22 mouse cellular contexts compared by ENCODE assay signal in genomic region chr5:17006807-17007522, GRCm38 (mm10).
DNase-seq lines count a peak whose midpoint lies in the region; ATAC-seq lines count a peak whose summit lies in the region.
"Had no signal": no experiment of that assay in that cellular context is flagged by ENCODE, and none has a peak within 500 bp of the region (broad histone marks: within the 10 kb centered on the region; RNA-seq: fewer than 3 reads in every experiment).

No protein-coding gene starts in this region.

- 41% methylated on average over 3 of the region's 3 CpGs for WGBS in embryonic facial prominence, embryonic 14.5 days
- WGBS in embryonic facial prominence, embryonic 10.5 days = 71% methylated on average over 3 of the region's 3 CpGs
- 62% methylated on average over 3 of the region's 3 CpGs for WGBS in midbrain, embryonic 11.5 days
- WGBS in midbrain, embryonic 15.5 days = 71% methylated on average over 3 of the region's 3 CpGs
- WGBS in heart, embryonic 12.5 days = 52% methylated on average over 3 of the region's 3 CpGs

- no peak overlapping the region for H3K4me3 ChIP-seq in embryonic facial prominence, embryonic 14.5 days (ENCODE audit: low read depth, low read length)
- no peak overlapping the region for H3K4me3 ChIP-seq in embryonic facial prominence, embryonic 10.5 days
- no peak overlapping the region for H3K4me3 ChIP-seq in midbrain, embryonic 11.5 days (ENCODE audit: low read depth, low read length)
- H3K4me3 ChIP-seq in midbrain, embryonic 15.5 days = no peak overlapping the region
- no peak overlapping the region for H3K4me3 ChIP-seq in heart, embryonic 12.5 days
- H3K4me3 ChIP-seq: embryonic facial prominence, embryonic 13.5 days; gastrocnemius, adult 2 months; hindbrain, embryonic 10.5 days; neural tube, embryonic 13.5 days had no signal

- no peak for ATAC-seq in embryonic facial prominence, embryonic 14.5 days (ENCODE audit: low read depth)
- ATAC-seq in midbrain, embryonic 11.5 days (ENCODE audit: low FRiP score) = no peak
- ATAC-seq in midbrain, embryonic 15.5 days (replicated peaks) = no peak
- no peak for ATAC-seq in heart, embryonic 12.5 days (ENCODE audit: insufficient number of reproducible peaks, low FRiP score)
- ATAC-seq: forebrain, embryonic 16.5 days; hindbrain, postnatal 0 days; intestine, embryonic 16.5 days had no signal

- no peaks in the 10 kb centered on the region for H3K27me3 ChIP-seq in embryonic facial prominence, embryonic 14.5 days (replicated peaks; ENCODE audit: control insufficient read depth, insufficient read depth, low read length)
- H3K27me3 ChIP-seq in embryonic facial prominence, embryonic 10.5 days (replicated peaks; ENCODE audit: low read depth, poor library complexity, severe bottlenecking) = no peaks in the 10 kb centered on the region
- no peaks in the 10 kb centered on the region for H3K27me3 ChIP-seq in midbrain, embryonic 11.5 days (ENCODE audit: control insufficient read depth, insufficient read depth, low read length)
- no peaks in the 10 kb centered on the region for H3K27me3 ChIP-seq in midbrain, embryonic 15.5 days (replicated peaks)
- no peaks in the 10 kb centered on the region for H3K27me3 ChIP-seq in heart, embryonic 12.5 days (replicated peaks)
- H3K27me3 ChIP-seq: embryonic facial prominence, embryonic 13.5 days; neural tube, embryonic 13.5 days had no signal

- no peak overlapping the region for H3K27ac ChIP-seq in embryonic facial prominence, embryonic 14.5 days (replicated peaks; ENCODE audit: low read depth, low read length)
- no peak overlapping the region for H3K27ac ChIP-seq in embryonic facial prominence, embryonic 10.5 days (replicated peaks)
- H3K27ac ChIP-seq in midbrain, embryonic 11.5 days (ENCODE audit: low read depth, low read length) = no peak overlapping the region
- no peak overlapping the region for H3K27ac ChIP-seq in midbrain, embryonic 15.5 days
- no peak overlapping the region for H3K27ac ChIP-seq in heart, embryonic 12.5 days (ENCODE audit: poor library complexity, severe bottlenecking)
- H3K27ac ChIP-seq: embryonic facial prominence, embryonic 13.5 days; gastrocnemius, adult 2 months; hindbrain, embryonic 10.5 days; hindbrain, postnatal 0 days; neural tube, embryonic 13.5 days had no signal

- H3K36me3 ChIP-seq in embryonic facial prominence, embryonic 14.5 days (ENCODE audit: control insufficient read depth, insufficient read depth, low read length) = no peaks in the 10 kb centered on the region
- no peaks in the 10 kb centered on the region for H3K36me3 ChIP-seq in embryonic facial prominence, embryonic 10.5 days (replicated peaks)
- no peaks in the 10 kb centered on the region for H3K36me3 ChIP-seq in midbrain, embryonic 11.5 days (ENCODE audit: control insufficient read depth, insufficient read depth, low read length)
- H3K36me3 ChIP-seq in midbrain, embryonic 15.5 days (replicated peaks) = no peaks in the 10 kb centered on the region
- no peaks in the 10 kb centered on the region for H3K36me3 ChIP-seq in heart, embryonic 12.5 days
- H3K36me3 ChIP-seq: embryonic facial prominence, embryonic 13.5 days; hindbrain, embryonic 10.5 days; neural tube, embryonic 13.5 days had no signal

- no peak overlapping the region for H3K9ac ChIP-seq in embryonic facial prominence, embryonic 14.5 days (ENCODE audit: low read depth, low read length)
- no peak overlapping the region for H3K9ac ChIP-seq in midbrain, embryonic 11.5 days (ENCODE audit: low read length)
- H3K9ac ChIP-seq in midbrain, embryonic 15.5 days = no peak overlapping the region
- H3K9ac ChIP-seq in heart, embryonic 12.5 days = no peak overlapping the region
- H3K9ac ChIP-seq: embryonic facial prominence, embryonic 13.5 days; neural tube, embryonic 13.5 days had no signal

- DNase-seq in embryonic facial prominence, embryonic 14.5 days (ENCODE audit: low spot score) = peak; percentile 64
- DNase-seq in embryonic facial prominence, embryonic 10.5 days (ENCODE audit: low spot score) = no peak
- DNase-seq in midbrain, embryonic 11.5 days (ENCODE audit: low spot score, missing footprints) = peak; percentile 78
- DNase-seq in forelimb bud, embryonic 11.5 days (ENCODE audit: low read depth, low spot score) = peak; percentile 12
- peak; percentile 23 for DNase-seq in telencephalon, adult 2 months (ENCODE audit: low read depth, low spot score)
- no peak for DNase-seq in layer of hippocampus, adult 9-10 months (ENCODE audit: low spot score)
- DNase-seq: adrenal gland, postnatal 14 days; cerebellum, adult 8-10 months; cerebellum, postnatal 36 days; gastrocnemius, adult 2 months; kidney, adult 9 months; kidney, postnatal 25 days; left cerebral cortex, postnatal 4 days; midbrain, embryonic 14.5 days had no signal

- no peaks in the 10 kb centered on the region for H3K4me1 ChIP-seq in embryonic facial prominence, embryonic 14.5 days (ENCODE audit: control insufficient read depth, insufficient read depth, low read length)
- no peaks in the 10 kb centered on the region for H3K4me1 ChIP-seq in embryonic facial prominence, embryonic 10.5 days
- H3K4me1 ChIP-seq in midbrain, embryonic 11.5 days (ENCODE audit: control insufficient read depth, insufficient read depth, low read length) = no peaks in the 10 kb centered on the region
- no peaks in the 10 kb centered on the region for H3K4me1 ChIP-seq in midbrain, embryonic 15.5 days
- no peaks in the 10 kb centered on the region for H3K4me1 ChIP-seq in heart, embryonic 12.5 days (replicated peaks)
- H3K4me1 ChIP-seq: embryonic facial prominence, embryonic 13.5 days; hindbrain, embryonic 10.5 days; neural tube, embryonic 13.5 days had no signal

- H3K9me3 ChIP-seq in embryonic facial prominence, embryonic 14.5 days (ENCODE audit: control insufficient read depth, low read length) = no peaks in the 10 kb centered on the region
- H3K9me3 ChIP-seq in embryonic facial prominence, embryonic 10.5 days = no peaks in the 10 kb centered on the region
- H3K9me3 ChIP-seq in midbrain, embryonic 11.5 days (ENCODE audit: control insufficient read depth, low read length) = no peaks in the 10 kb centered on the region
- no peaks in the 10 kb centered on the region for H3K9me3 ChIP-seq in midbrain, embryonic 15.5 days
- H3K9me3 ChIP-seq in heart, embryonic 12.5 days (replicated peaks) = no peaks in the 10 kb centered on the region
- H3K9me3 ChIP-seq: embryonic facial prominence, embryonic 13.5 days; hindbrain, embryonic 10.5 days; neural tube, embryonic 13.5 days had no signal

- no peak overlapping the region for H3K4me2 ChIP-seq in embryonic facial prominence, embryonic 14.5 days (ENCODE audit: low read depth, low read length)
- H3K4me2 ChIP-seq in midbrain, embryonic 11.5 days = no peak overlapping the region
- no peak overlapping the region for H3K4me2 ChIP-seq in midbrain, embryonic 15.5 days
- H3K4me2 ChIP-seq in heart, embryonic 12.5 days = no peak overlapping the region
- H3K4me2 ChIP-seq: embryonic facial prominence, embryonic 13.5 days; neural tube, embryonic 13.5 days had no signal

Comparison
In these comparisons a context has a peak if more than half of its experiments do, and no peak if none do; other contexts are left out.
1. DNase-seq: peak in embryonic facial prominence, embryonic 14.5 days (single experiment), midbrain, embryonic 11.5 days (single experiment), forelimb bud, embryonic 11.5 days (single experiment) and telencephalon, adult 2 months (single experiment); none in embryonic facial prominence, embryonic 10.5 days (single experiment) and layer of hippocampus, adult 9-10 months (single experiment).